Mouse (Mus musculus): ENCODE measurements around the gene Nnat.

GRCm38 (mm10) chr2:157565898-157566259 is 6.0 kb downstream of the Nnat start:
- TF ChIP-seq CTCF (IDR thresholded peaks at IDR 0.05; ENCODE audit: low read depth) (no peak), EP300 (IDR thresholded peaks at IDR 0.05; ENCODE audit: low read depth) (no peak)

Data from liver, embryonic 14.5 days (tissue).